Mouse (Mus musculus) bone marrow macrophage, adult 2 months (primary cell): ENCODE measurements around the gene Senp3.

Experiments used
- CTCF ChIP-seq: IDR thresholded peaks from 2 replicates; pipeline ENCODE4 v1.5.1; 2012; ENCODE audit warnings: low read depth, mild to moderate bottlenecking, low read length, moderate library complexity
- POLR2A ChIP-seq: IDR thresholded peaks from 2 replicates; pipeline ENCODE4 v1.6.1; 2012; ENCODE audit warnings: mild to moderate bottlenecking, low read depth, low read length, borderline replicate concordance

- no peak for TF ChIP-seq CTCF
- no peak for TF ChIP-seq POLR2A
These were observed 36.0 kb downstream of the Senp3 start for GRCm38 (mm10) chr11:69645860-69646259.
